Mouse (Mus musculus) cortical plate, adult 2 months (tissue): ENCODE results near the gene Dgcr2. TPM values are rescaled to one million over a fixed set of nuclear protein-coding genes. Genes with fewer than 3 reads are reported as not detected.

Experiments
- H3K27ac ChIP-seq: fragments of 200-500 bp; 2 replicates; pipeline ENCODE4 v1.5.1; 2012; ENCODE audit warnings: low read length, control low read depth, inconsistent platforms; ENCODE audit not compliant: insufficient read depth
- H3K4me1 ChIP-seq: fragments of 200-500 bp; 2 replicates; pipeline ENCODE4 v1.6.1; 2011; ENCODE audit warnings: low read length; ENCODE audit not compliant: control insufficient read depth, insufficient read depth
- H3K4me3 ChIP-seq: fragments of 200-500 bp; 2 replicates; pipeline ENCODE4 v1.5.1; 2011; ENCODE audit warnings: mild to moderate bottlenecking, low read length, control low read depth; ENCODE audit not compliant: insufficient read depth
- CTCF ChIP-seq: fragments of 200-500 bp; IDR thresholded peaks from 2 replicates; pipeline ENCODE4 v1.5.1; 2011; ENCODE audit warnings: mild to moderate bottlenecking, control low read depth, low read length; ENCODE audit not compliant: insufficient read depth; ENCODE audit errors: extremely low read depth
- POLR2A ChIP-seq: fragments of 200-500 bp; IDR thresholded peaks from 2 replicates; pipeline ENCODE4 v1.6.1; 2011; ENCODE audit warnings: mild to moderate bottlenecking, low read length, control low read depth; ENCODE audit not compliant: insufficient read depth; ENCODE audit errors: extremely low read depth
- polyA plus RNA-seq: library from polyadenylated mRNA; depleted of rRNA; stranded (reverse); fragments of >200 nt; gene quantifications from 2 replicates; pipeline ENCODE4 v1.2.3, GENCODE M21; 2012; rRNA removed

The Dgcr2 gene
- polyA plus RNA-seq, 1 experiment = 83.6 TPM

- H3K4me3 ChIP-seq = no peak within 1 kb of the TSS; the same call in 1 of the 2 replicates
- no peak for TF ChIP-seq POLR2A
- TF ChIP-seq CTCF = no peak
- H3K4me1 ChIP-seq = no peaks in the 10 kb centered on the region
- no peak within 1 kb of the TSS for H3K27ac ChIP-seq
Observed at GRCm38 (mm10) chr16:17796971-17797811, 101.2 kb downstream of the Dgcr2 start, which contains the start of gene Scarf2. Gene Scarf2, plus strand, starts transcription at chr16:17797282.

- Histone ChIP-seq H3K4me1 (no peaks in the 10 kb centered on the region), H3K27ac (no peak overlapping the region), H3K4me3 (no peak overlapping the region)
- no peak for TF ChIP-seq CTCF
- no peak for TF ChIP-seq POLR2A
Observed at GRCm38 (mm10) chr16:17796519-17796918, 101.8 kb downstream of the Dgcr2 start.

GRCm38 (mm10) chr16:17795643-17796042, 102.7 kb downstream of the Dgcr2 start:
- Histone ChIP-seq H3K4me3 (no peak overlapping the region), H3K4me1 (no peaks in the 10 kb centered on the region), H3K27ac (no peak overlapping the region)
- no peak for TF ChIP-seq CTCF
- no peak for TF ChIP-seq POLR2A

GRCm38 (mm10) chr16:17794047-17794446, 104.3 kb downstream of the Dgcr2 start:
- H3K27ac ChIP-seq = no peak overlapping the region
- no peak overlapping the region for H3K4me3 ChIP-seq
- no peak for TF ChIP-seq POLR2A
- no peak for TF ChIP-seq CTCF
- H3K4me1 ChIP-seq = no peaks in the 10 kb centered on the region

GRCm38 (mm10) chr16:17792728-17793127, 105.6 kb downstream of the Dgcr2 start:
- no peak overlapping the region for H3K27ac ChIP-seq
- no peaks in the 10 kb centered on the region for H3K4me1 ChIP-seq
- no peak for TF ChIP-seq POLR2A
- no peak for TF ChIP-seq CTCF
- H3K4me3 ChIP-seq = no peak overlapping the region

Other genes starting within 250 kb of the Dgcr2 start
- 65.9 and 67.5 TPM in 2 replicates for gene Med15, start 165.7 kb downstream of the Dgcr2 start, polyA plus RNA-seq
- gene Klhl22, start 138.9 kb downstream of the Dgcr2 start, polyA plus RNA-seq = 107 and 126 TPM in 2 replicates
- 3.5 and 3.7 TPM in 2 replicates for gene Scarf2, start 101.3 kb downstream of the Dgcr2 start, polyA plus RNA-seq
- 5.3 and 7.4 TPM in 2 replicates for gene B830017H08Rik, start 65.4 kb downstream of the Dgcr2 start, polyA plus RNA-seq
- gene Car15, start 60.2 kb downstream of the Dgcr2 start, polyA plus RNA-seq = 19.0 and 19.4 TPM in 2 replicates
- gene Gm20518, start 6.9 kb downstream of the Dgcr2 start, polyA plus RNA-seq = 2.6 and 3.0 TPM in 2 replicates
- gene Tssk1, start 4.3 kb downstream of the Dgcr2 start, polyA plus RNA-seq = 0.08 and 0.10 TPM in 2 replicates
- gene Tssk2, start 75 bp upstream of the Dgcr2 start, polyA plus RNA-seq = not detected in 2 replicates
- gene Ess2, start 12.8 kb upstream of the Dgcr2 start, polyA plus RNA-seq = 39.7 and 46.3 TPM in 2 replicates
- gene Gsc2, start 16.5 kb upstream of the Dgcr2 start, polyA plus RNA-seq = not detected in 2 replicates
- 56.5 and 62.5 TPM in 2 replicates for gene Slc25a1, start 29.7 kb upstream of the Dgcr2 start, polyA plus RNA-seq
- gene Vpreb2, start 81.9 kb upstream of the Dgcr2 start, polyA plus RNA-seq = not detected in 2 replicates
- gene Dgcr6, start 154.3 kb upstream of the Dgcr2 start, polyA plus RNA-seq = 113 and 120 TPM in 2 replicates
- 72.7 and 86.0 TPM in 2 replicates for gene Prodh, start 191.6 kb upstream of the Dgcr2 start, polyA plus RNA-seq
- gene Rtn4r, start 229.1 kb upstream of the Dgcr2 start, polyA plus RNA-seq = 225 and 233 TPM in 2 replicates